Mouse (Mus musculus): ENCODE measurements around the gene Calr. TPM values are rescaled to one million over a fixed set of nuclear protein-coding genes. Genes with fewer than 3 reads are reported as not detected.

The Calr gene
- polyA plus RNA-seq, 1 experiment, result 437 TPM

DNA sequence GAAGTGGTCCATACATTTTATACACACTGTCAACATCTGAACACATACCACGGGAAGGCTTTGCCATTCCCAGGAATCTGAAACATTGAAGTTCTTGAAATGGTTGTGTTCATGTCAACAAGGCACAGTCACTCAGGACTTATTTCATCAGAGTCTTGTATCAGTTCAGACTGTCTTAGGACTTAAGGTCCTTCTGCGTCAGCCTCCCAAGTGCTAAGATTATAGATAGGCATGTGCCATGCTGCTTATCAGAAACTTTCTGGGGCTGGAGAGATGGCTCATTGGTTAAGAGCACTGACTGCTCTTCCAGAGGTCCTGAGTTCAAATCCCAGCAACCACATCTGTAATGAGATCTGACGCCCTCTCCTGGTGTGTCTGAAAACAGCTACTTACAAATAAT, 27.6 kb upstream of the Calr start:
- Histone ChIP-seq H3K4me1 (ENCODE audit: control insufficient read depth, insufficient read depth, low read length) (no peaks in the 10 kb centered on the region), H3K4me3 (ENCODE audit: insufficient read depth, low read length) (no peak overlapping the region), H3K27ac (ENCODE audit: insufficient read depth, low read length) (no peak overlapping the region)
- TF ChIP-seq CTCF (IDR thresholded peaks at IDR 0.05; ENCODE audit: extremely low read depth, insufficient read depth, low read length), result no peak
- TF ChIP-seq POLR2A (IDR thresholded peaks at IDR 0.05; ENCODE audit: extremely low read depth, insufficient read depth, low read length), result no peak

DNA sequence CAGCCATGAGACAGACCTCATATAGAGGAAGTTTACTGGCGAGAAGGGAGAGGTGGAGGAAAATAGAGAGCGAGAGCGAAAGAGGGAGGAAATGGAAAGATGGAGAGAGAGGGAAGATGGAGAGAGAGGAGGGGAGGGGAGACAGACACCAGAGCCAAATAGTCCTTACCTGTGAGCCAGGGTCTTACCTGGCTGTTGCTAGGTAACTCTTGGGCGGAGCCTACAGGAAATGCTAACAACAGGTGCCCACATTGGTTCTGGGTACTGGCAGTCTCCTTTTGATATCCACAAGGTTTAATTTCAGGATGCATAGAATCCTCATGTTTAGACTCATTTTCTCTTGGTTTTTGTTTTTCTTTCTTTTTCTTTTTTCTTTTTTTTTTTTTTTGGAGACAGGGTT, 26.3 kb upstream of the Calr start:
- Histone ChIP-seq H3K4me1 (ENCODE audit: control insufficient read depth, insufficient read depth, low read length) (no peaks in the 10 kb centered on the region), H3K4me3 (ENCODE audit: insufficient read depth, low read length) (no peak overlapping the region), H3K27ac (ENCODE audit: insufficient read depth, low read length) (no peak overlapping the region)
- no peak for TF ChIP-seq CTCF (IDR thresholded peaks at IDR 0.05; ENCODE audit: extremely low read depth, insufficient read depth, low read length)
- no peak for TF ChIP-seq POLR2A (IDR thresholded peaks at IDR 0.05; ENCODE audit: extremely low read depth, insufficient read depth, low read length)

DNA sequence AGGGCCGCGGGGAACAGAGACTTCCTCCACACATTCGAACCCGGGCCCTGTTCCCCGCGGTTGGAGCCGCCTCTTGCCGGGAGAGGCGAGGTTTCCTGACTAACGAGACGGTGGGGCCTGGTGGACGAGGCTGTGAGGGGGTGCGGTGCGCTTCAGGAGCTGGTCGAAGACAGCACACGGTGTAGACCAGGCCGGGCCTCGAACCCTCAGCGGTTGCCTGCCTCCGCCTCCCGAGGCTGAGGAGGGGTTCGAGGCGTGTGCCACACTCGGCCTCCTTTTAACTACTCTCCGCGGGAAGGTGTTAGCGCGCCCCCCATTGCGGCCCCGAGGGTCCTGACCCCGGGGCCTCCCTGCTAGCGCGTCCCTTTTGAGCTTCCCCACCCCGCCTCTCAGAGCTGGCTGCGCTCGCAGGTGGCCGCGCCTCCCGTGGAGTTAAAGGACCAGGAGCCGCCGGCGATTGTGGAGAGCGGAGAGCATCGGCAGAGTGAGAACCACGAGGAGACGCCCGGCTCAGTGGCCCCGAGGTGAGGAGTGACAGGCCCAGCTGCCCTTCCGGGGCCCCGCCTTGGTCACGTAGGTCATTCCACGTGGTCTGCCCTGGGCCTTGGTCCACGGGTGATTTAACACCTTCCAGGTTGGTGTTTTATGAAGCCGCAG, 25.7 kb upstream of the Calr start:
- TF ChIP-seq POLR2A (IDR thresholded peaks at IDR 0.05; ENCODE audit: extremely low read depth, insufficient read depth, low read length) (no peak), CTCF (IDR thresholded peaks at IDR 0.05; ENCODE audit: extremely low read depth, insufficient read depth, low read length) (no peak)
- Histone ChIP-seq H3K4me1 (ENCODE audit: control insufficient read depth, insufficient read depth, low read length) (no peaks in the 10 kb centered on the region), H3K27ac (ENCODE audit: insufficient read depth, low read length) (no peak overlapping the region), H3K4me3 (ENCODE audit: insufficient read depth, low read length) (peak overlapping the region; percentile 7; the same call in 1 of the 2 replicates)

DNA sequence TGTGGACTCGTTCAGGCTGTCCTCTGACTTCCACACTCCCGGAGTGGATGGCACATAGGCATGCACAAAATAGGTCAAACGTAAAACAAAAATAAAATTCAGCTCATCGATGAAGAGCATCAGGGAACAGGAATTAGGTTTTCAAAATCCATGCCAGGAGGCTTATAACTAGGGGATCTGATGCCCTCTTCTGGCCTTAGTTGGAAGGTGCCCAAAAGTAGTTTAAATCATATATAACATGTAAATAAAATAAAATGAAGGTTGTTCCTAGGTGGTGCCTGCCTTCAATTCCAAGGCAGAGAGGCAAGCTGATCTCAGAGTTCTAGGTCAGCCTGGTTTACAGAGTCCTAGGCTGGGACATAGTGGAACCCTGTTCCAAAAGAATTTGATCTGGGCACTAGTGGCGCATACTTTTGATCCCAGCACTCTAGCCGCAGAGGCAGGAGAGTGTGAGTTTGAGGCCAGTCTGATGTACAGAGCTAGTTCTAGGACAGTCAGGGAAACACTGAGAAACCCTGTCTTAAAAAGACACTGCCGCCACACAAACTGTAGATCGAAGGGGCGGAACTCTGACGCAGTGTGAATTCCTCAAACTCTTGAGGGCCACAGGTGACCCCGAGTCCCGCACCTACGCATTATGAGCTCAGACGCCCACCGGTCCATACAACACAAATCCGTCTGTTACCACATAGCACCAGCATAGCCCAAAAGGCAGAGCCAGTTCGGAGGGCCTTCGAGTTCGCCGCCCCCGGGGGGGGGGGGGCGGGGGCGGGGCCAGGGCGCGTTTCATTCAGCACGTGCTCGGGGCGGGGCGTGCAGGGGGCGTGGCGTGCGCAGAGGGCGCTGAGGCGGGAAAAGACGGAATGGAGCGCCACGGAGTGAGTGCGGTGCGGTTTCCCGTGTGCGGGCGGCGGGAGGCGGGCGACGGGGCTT, 24.9 kb upstream of the Calr start, which contains the start of gene Syce2:
TSS of gene Syce2 (plus strand) at position 736 of the 933 bp plus-strand sequence.
- Histone ChIP-seq H3K4me3 (ENCODE audit: insufficient read depth, low read length) (peak within 1 kb of the TSS; percentile 7; the same call in 1 of the 2 replicates), H3K27ac (ENCODE audit: insufficient read depth, low read length) (no peak within 1 kb of the TSS), H3K4me1 (ENCODE audit: control insufficient read depth, insufficient read depth, low read length) (no peaks in the 10 kb centered on the region)
- TF ChIP-seq POLR2A (IDR thresholded peaks at IDR 0.05; ENCODE audit: extremely low read depth, insufficient read depth, low read length) (no peak), CTCF (IDR thresholded peaks at IDR 0.05; ENCODE audit: extremely low read depth, insufficient read depth, low read length) (no peak)

DNA sequence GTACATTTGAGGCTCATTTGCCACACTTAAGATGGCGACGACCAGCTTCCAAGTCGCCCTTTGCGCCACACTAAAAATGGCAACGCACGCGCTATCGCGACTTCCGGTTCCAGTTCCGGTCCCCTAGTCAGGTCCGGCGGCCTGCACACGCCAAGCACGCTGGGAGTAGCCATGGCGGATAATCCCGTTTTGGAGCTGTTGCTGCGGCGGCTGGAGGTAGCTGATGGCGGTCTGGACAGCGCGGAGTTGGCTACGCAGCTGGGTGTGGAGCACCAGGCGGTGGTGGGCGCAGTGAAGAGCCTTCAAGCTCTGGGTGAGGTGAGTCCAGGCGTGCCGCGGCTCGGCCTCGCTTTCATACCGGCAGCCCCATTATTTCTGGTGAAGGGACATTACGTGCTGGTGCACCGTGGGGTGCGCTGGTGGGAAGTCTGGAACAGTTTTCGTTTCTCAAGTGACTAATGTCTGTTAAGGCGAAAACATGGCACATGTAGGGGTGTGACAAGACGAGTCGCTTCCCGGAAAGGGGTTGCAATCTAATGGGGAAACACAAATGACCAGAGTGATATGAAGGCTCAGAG, 10.2 kb upstream of the Calr start, which contains the start of gene Farsa:
TSS of gene Farsa (plus strand) at position 126 of the 578 bp plus-strand sequence.
- H3K4me1 ChIP-seq (ENCODE audit: control insufficient read depth, insufficient read depth, low read length), result peaks cover 4% of the 10 kb centered on the region
- no peak within 1 kb of the TSS for H3K27ac ChIP-seq (ENCODE audit: insufficient read depth, low read length)
- peak within 1 kb of the TSS; percentile 79 for H3K4me3 ChIP-seq (ENCODE audit: insufficient read depth, low read length)
- no peak for TF ChIP-seq CTCF (IDR thresholded peaks at IDR 0.05; ENCODE audit: extremely low read depth, insufficient read depth, low read length)
- peak; percentile 95 for TF ChIP-seq POLR2A (IDR thresholded peaks at IDR 0.05; ENCODE audit: extremely low read depth, insufficient read depth, low read length)

DNA sequence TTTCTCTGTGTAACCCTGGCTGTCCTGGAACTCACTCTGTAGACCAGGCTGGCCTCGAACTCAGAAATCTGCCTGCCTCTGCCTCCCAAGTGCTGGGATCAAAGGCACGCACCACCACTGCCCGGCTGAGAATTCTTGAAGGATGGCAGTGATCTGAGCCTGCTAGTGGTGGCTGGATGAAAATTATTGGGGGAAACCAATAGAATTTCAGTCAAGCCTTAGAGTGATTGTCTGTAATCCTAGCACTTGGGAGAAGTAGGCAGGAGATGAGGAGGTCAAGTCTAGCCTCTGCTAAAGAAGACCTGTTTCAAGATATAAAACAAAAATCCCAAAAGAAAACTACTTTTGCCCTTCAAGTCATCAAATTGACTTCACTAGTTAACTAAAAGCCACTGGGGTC, 9.7 kb upstream of the Calr start:
- TF ChIP-seq POLR2A (IDR thresholded peaks at IDR 0.05; ENCODE audit: extremely low read depth, insufficient read depth, low read length) (no peak), CTCF (IDR thresholded peaks at IDR 0.05; ENCODE audit: extremely low read depth, insufficient read depth, low read length) (no peak)
- H3K4me1 ChIP-seq (ENCODE audit: control insufficient read depth, insufficient read depth, low read length), result peaks cover 4% of the 10 kb centered on the region
- H3K27ac ChIP-seq (ENCODE audit: insufficient read depth, low read length), result no peak overlapping the region
- H3K4me3 ChIP-seq (ENCODE audit: insufficient read depth, low read length), result peak overlapping the region; percentile 79; the same call in 1 of the 2 replicates

DNA sequence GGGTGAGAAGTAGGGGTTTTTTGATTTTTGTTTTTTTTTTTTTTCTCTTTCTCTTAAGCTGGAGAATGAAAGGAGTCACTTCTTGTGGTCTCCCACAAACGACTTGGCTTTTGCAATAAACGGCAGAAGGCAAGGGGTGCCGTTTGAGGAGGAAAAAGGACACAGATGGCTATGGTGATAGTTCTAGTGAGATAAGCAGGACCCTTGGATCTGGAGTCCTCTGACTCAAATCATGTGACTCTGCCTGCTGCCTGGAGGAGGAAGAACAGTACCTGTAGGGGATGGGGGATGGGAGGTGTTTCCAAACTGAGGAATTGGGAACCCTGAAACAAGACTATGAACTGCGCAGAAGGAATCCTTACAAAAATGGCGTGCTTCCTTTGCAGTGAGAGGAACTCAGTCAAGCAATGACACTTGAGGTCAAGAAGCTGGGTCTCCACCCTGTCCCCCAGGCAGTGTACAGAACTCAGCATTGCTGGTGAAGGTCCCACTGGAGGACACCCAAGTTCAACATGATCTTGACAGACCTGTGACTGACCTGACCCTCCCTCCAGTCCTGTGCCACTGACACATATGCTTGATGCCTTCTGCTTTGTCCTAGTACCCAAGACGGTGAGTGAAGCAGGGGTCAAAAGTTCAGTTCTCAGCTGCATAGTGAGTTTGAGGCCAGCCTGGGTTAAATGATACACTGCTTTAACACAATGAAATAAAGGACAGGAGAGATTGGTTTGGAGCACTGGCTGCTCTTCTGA, 1.1 kb upstream of the Calr start:
- Histone ChIP-seq H3K4me3 (ENCODE audit: insufficient read depth, low read length) (peak overlapping the region; percentile 86; the same call in 1 of the 2 replicates), H3K27ac (ENCODE audit: insufficient read depth, low read length) (no peak overlapping the region), H3K4me1 (ENCODE audit: control insufficient read depth, insufficient read depth, low read length) (no peaks in the 10 kb centered on the region)
- no peak for TF ChIP-seq CTCF (IDR thresholded peaks at IDR 0.05; ENCODE audit: extremely low read depth, insufficient read depth, low read length)
- TF ChIP-seq POLR2A (IDR thresholded peaks at IDR 0.05; ENCODE audit: extremely low read depth, insufficient read depth, low read length), result no peak

DNA sequence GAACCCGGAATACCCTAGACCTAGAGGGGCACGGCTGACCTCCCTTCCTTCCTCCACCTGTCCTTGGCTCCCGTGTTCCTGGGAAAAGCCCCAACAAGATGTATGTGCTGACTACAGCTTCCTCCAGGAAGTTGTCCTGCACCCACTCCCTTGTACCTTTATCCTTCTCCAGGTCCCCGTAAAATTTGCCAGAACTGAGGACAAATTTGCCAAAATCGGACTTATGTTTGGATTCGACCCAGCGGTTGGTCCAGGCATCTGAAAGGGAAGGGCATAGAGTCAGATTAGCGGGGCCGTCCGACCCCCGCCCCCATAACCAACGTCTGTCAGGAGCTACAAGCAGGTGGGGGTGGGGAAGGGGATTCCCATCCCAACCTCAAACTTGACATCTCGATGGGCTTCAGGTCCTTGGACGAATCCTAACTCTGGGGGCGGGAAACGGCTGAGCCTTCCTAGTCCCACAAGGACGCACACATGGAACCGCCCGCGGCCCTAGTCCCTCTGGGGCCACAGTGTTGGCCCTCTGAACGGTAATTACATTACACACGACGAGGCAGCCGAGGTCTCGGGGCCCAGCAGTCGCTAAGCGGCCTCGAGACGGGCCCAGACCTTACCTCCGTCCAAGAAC, 526 bp downstream of the Calr start:
- H3K4me1 ChIP-seq (ENCODE audit: control insufficient read depth, insufficient read depth, low read length), result no peaks in the 10 kb centered on the region
- peak overlapping the region; percentile 13 for H3K27ac ChIP-seq (ENCODE audit: insufficient read depth, low read length)
- peak overlapping the region; percentile 86 for H3K4me3 ChIP-seq (ENCODE audit: insufficient read depth, low read length)
- TF ChIP-seq POLR2A (IDR thresholded peaks at IDR 0.05; ENCODE audit: extremely low read depth, insufficient read depth, low read length) (no peak), CTCF (IDR thresholded peaks at IDR 0.05; ENCODE audit: extremely low read depth, insufficient read depth, low read length) (no peak)

Measured in cortical plate, adult 2 months (tissue).